Mouse (Mus musculus) gastrocnemius, postnatal 36 days (tissue): ENCODE measurements around the gene Crhr1. TPM values are rescaled to one million over a fixed set of nuclear protein-coding genes. Genes with fewer than 3 reads are reported as not detected.

Experiments
- DNase-seq, 2 experiments: peaks; one replicate each; pipeline ENCODE4 v3.0.0; 2022
- intact Hi-C: fragments of 180-260 bp; cut with DNase I; formaldehyde crosslinking; loops from one replicate; pipeline ENCODE4 v1.15.1; 2025
- long read RNA-seq, 2 experiments: library from polyadenylated mRNA; stranded (forward); transcript quantifications; one replicate each; pipeline ENCODE4 v2.0.0; 2021
- total RNA-seq, 2 experiments: library from RNA; stranded (reverse); gene quantifications; 2 replicates each; pipeline ENCODE4 v1.2.3; 2021

The Crhr1 gene
- not detected for total RNA-seq
- long read RNA-seq, experiment 1, result 0 reads
- long read RNA-seq, experiment 2, result 0 reads

GRCm38 (mm10) chr11:104132580-104133441 lies at the start of gene Crhr1:
Crhr1 (plus strand) TSS chr11:104132855.
- no peak for DNase-seq
- intact Hi-C loops, result no loop called here

- intact Hi-C loops, result no loop called here
- no peak for DNase-seq
Measured at GRCm38 (mm10) chr11:104083248-104083647, 49.4 kb upstream of the Crhr1 start.

GRCm38 (mm10) chr11:104083716-104084115 lies 48.9 kb upstream of the Crhr1 start:
- no peak for DNase-seq
- intact Hi-C loops, result no loop called here

GRCm38 (mm10) chr11:104088519-104088918 lies 44.1 kb upstream of the Crhr1 start:
- intact Hi-C loops, result no loop called here
- DNase-seq, result no peak

GRCm38 (mm10) chr11:104090769-104091168 lies 41.9 kb upstream of the Crhr1 start:
- DNase-seq, result no peak
- intact Hi-C loops, result no loop called here

GRCm38 (mm10) chr11:104095151-104095550 lies 37.5 kb upstream of the Crhr1 start:
- intact Hi-C loops, result no loop called here
- no peak for DNase-seq

GRCm38 (mm10) chr11:104096536-104096935 lies 36.1 kb upstream of the Crhr1 start:
- intact Hi-C loops, result no loop called here
- no peak for DNase-seq

- DNase-seq, result no peak
- intact Hi-C loops, result no loop called here
Measured at GRCm38 (mm10) chr11:104099542-104099941, 33.1 kb upstream of the Crhr1 start.

GRCm38 (mm10) chr11:104102641-104103040 lies 30.0 kb upstream of the Crhr1 start:
- DNase-seq, result no peak
- intact Hi-C loops, result no loop called here

GRCm38 (mm10) chr11:104106329-104106728 lies 26.3 kb upstream of the Crhr1 start:
- intact Hi-C loops, result no loop called here
- no peak for DNase-seq

- intact Hi-C loops, result no loop called here
- no peak for DNase-seq
Measured at GRCm38 (mm10) chr11:104106969-104107368, 25.7 kb upstream of the Crhr1 start.

- intact Hi-C loops, result no loop called here
- DNase-seq, result no peak
Measured at GRCm38 (mm10) chr11:104110366-104110765, 22.3 kb upstream of the Crhr1 start.

GRCm38 (mm10) chr11:104111851-104112250 lies 20.8 kb upstream of the Crhr1 start:
- intact Hi-C loops, result no loop called here

GRCm38 (mm10) chr11:104113699-104114098 lies 19.0 kb upstream of the Crhr1 start:
- intact Hi-C loops, result no loop called here
- no peak for DNase-seq

More at GRCm38 (mm10) chr11:104111851-104112250, 20.8 kb upstream of the Crhr1 start:
- no peak for DNase-seq

GRCm38 (mm10) chr11:104114690-104115089 lies 18.0 kb upstream of the Crhr1 start:
- peak in 1 of 2 experiments; percentile 12 for DNase-seq
- intact Hi-C loops, result no loop called here

GRCm38 (mm10) chr11:104118356-104118755 lies 14.3 kb upstream of the Crhr1 start:
- no peak for DNase-seq
- intact Hi-C loops, result no loop called here

- intact Hi-C loops, result no loop called here
- no peak for DNase-seq
Measured at GRCm38 (mm10) chr11:104122966-104123365, 9.7 kb upstream of the Crhr1 start.

- intact Hi-C loops, result no loop called here
Measured at GRCm38 (mm10) chr11:104123479-104123878, 9.2 kb upstream of the Crhr1 start.

GRCm38 (mm10) chr11:104124582-104124981 lies 8.1 kb upstream of the Crhr1 start:
- intact Hi-C loops, result no loop called here
- no peak for DNase-seq

More at GRCm38 (mm10) chr11:104123479-104123878, 9.2 kb upstream of the Crhr1 start:
- no peak for DNase-seq

- intact Hi-C loops, result no loop called here
- no peak for DNase-seq
Measured at GRCm38 (mm10) chr11:104129466-104129865, 3.2 kb upstream of the Crhr1 start.

- no peak for DNase-seq
- intact Hi-C loops, result no loop called here
Measured at GRCm38 (mm10) chr11:104130721-104131647, 1.7 kb upstream of the Crhr1 start.
